Mouse (Mus musculus): ENCODE results near the gene Ly6g5b.

- TF ChIP-seq CTCF (conservative IDR thresholded peaks at IDR 0.05; ENCODE audit: insufficient read depth, insufficient read length, low read depth, low read length) (no peak), POLR2A (IDR thresholded peaks at IDR 0.05; ENCODE audit: low read depth, low read length) (no peak)
Observed at GRCm38 (mm10) chr17:35127017-35127416, 11.8 kb upstream of the Ly6g5b start.

Data from kidney, adult 2 months (tissue).